Mouse (Mus musculus) liver, embryonic 13.5 days (tissue): ENCODE data around the gene Baiap2. TPM values are rescaled to one million over a fixed set of nuclear protein-coding genes. Genes with fewer than 3 reads are reported as not detected.

Experiments used
- ATAC-seq: fragments of 200-750 bp; cut with Nextera tagmentation; 2 replicates; pipeline ENCODE4 v1.8.0; 2017; ENCODE audit warnings: low read depth, mild to moderate bottlenecking, moderate number of reproducible peaks, moderate library complexity
- DNase-seq: peaks from one replicate; pipeline ENCODE4 v3.0.0; 2022
- H3K27ac ChIP-seq: fragments of 300-500 bp; sonication (generic); 2 replicates; pipeline ENCODE4 v1.5.1; 2015; ENCODE audit warnings: moderate library complexity, mild to moderate bottlenecking, inconsistent platforms
- H3K27me3 ChIP-seq: fragments of 300-500 bp; sonication (generic); 2 replicates; pipeline ENCODE4 v1.6.1; 2015; ENCODE audit warnings: mild to moderate bottlenecking, inconsistent platforms
- H3K36me3 ChIP-seq: fragments of 300-500 bp; sonication (generic); 2 replicates; pipeline ENCODE4 v1.6.1; 2015; ENCODE audit warnings: mild to moderate bottlenecking, inconsistent platforms
- H3K4me1 ChIP-seq: fragments of 300-500 bp; sonication (generic); replicated peaks from 2 replicates; pipeline ENCODE4 v1.6.1; 2015; ENCODE audit warnings: inconsistent platforms
- H3K4me2 ChIP-seq: fragments of 300-500 bp; sonication (generic); 2 replicates; pipeline ENCODE4 v1.6.1; 2015; ENCODE audit warnings: inconsistent platforms, mild to moderate bottlenecking, moderate library complexity
- H3K4me3 ChIP-seq: fragments of 300-500 bp; sonication (generic); replicated peaks from 2 replicates; pipeline ENCODE4 v1.5.1; 2015; ENCODE audit warnings: mild to moderate bottlenecking, inconsistent platforms
- H3K9ac ChIP-seq: fragments of 300-500 bp; sonication (generic); 2 replicates; pipeline ENCODE4 v1.6.1; 2015; ENCODE audit warnings: mild to moderate bottlenecking, inconsistent platforms
- H3K9me3 ChIP-seq: fragments of 300-500 bp; sonication (generic); replicated peaks from 2 replicates; pipeline ENCODE4 v1.6.1; 2016; ENCODE audit warnings: inconsistent platforms
- WGBS: fragments of 180-500 bp; shearing (Covaris S2); methylation state at CpG from one replicate; pipeline ENCODE4 v1.1.7; 2015; ENCODE audit not compliant: insufficient replicate concordance; 5-methylcytosine and 5-hydroxymethylcytosine counted together
- polyA plus RNA-seq: library from polyadenylated mRNA; unstranded; fragments of >200 nt; fragmentation: Nextera tagmentation; extraction: Ambion mirVana; gene quantifications from 2 replicates; pipeline ENCODE4 v1.2.1, GENCODE M21; 2015

Baiap2 gene
- polyA plus RNA-seq, 1 experiment from 2014 or later: 5.1 TPM

GRCm38 (mm10) chr11:119937216-119937615 is 5.3 kb upstream of the Baiap2 start:
- Histone ChIP-seq H3K27me3 (peaks cover 47% of the 10 kb centered on the region), H3K9me3 (no peaks in the 10 kb centered on the region), H3K36me3 (no peaks in the 10 kb centered on the region), H3K27ac (peak overlapping the region; percentile 20; the same call in 1 of the 2 replicates), H3K4me1 (peaks cover 70% of the 10 kb centered on the region), H3K4me2 (no peak overlapping the region), H3K9ac (no peak overlapping the region), H3K4me3 (no peak overlapping the region)
- no peak for ATAC-seq
- DNase-seq: no peak
- 45% methylated on average over 12 of the region's 12 CpGs for WGBS

DNA sequence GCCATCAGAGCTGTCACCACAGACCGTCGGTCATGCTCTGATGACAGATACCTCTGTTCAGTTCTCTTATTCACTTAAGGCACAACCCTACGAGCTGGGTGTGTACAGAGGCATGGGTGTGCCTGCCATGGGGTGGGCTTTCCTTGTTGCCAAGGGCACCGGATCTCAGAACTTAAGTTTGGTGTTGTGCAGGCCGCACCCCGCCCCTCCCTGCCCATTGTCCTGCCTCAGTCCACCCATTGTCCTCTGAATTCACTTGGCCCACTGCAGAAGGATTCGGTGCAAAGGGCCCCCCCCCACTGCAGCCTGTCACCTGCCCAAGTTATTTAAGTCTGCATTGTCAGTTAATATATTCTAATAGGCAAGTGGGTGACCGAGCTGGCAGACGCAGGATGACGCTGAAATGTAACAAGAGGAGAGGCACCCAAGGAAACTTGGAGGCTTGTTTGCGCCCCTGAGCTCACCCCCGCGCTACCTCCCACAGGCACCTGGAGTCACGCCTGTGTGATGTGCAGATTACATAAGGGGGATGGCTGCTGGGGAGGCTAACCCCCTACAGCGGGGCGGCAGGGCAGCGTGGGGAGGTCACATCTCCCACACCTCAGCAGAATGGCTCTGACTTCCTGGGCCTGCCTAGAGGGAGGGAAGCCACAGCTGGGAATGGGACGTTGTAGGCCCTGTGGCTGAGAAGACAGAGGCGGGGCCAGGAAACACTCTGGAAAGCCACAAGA is 4.6 kb upstream of the Baiap2 start:
- peaks cover 52% of the 10 kb centered on the region for H3K27me3 ChIP-seq
- H3K4me1 ChIP-seq: peaks cover 75% of the 10 kb centered on the region
- peak overlapping the region; percentile 76 for H3K27ac ChIP-seq
- no peak overlapping the region for H3K9ac ChIP-seq
- peak overlapping the region; percentile 41 for H3K4me2 ChIP-seq
- H3K9me3 ChIP-seq: no peaks in the 10 kb centered on the region
- H3K4me3 ChIP-seq: 0 out of 2 replicates have a peak overlapping the region, but pooled peaks have one; percentile 6
- ATAC-seq: no peak
- H3K36me3 ChIP-seq: no peaks in the 10 kb centered on the region
- 48% methylated on average over 19 of the region's 19 CpGs for WGBS
- no peak for DNase-seq

- ATAC-seq: no peak
- Histone ChIP-seq H3K4me1 (peaks cover 87% of the 10 kb centered on the region), H3K4me2 (peak overlapping the region; percentile 41), H3K27ac (peak overlapping the region; percentile 76), H3K9ac (no peak overlapping the region; the same call in 1 of the 2 replicates), H3K9me3 (no peaks in the 10 kb centered on the region), H3K4me3 (no peak overlapping the region; the same call in 1 of the 2 replicates), H3K27me3 (peaks cover 64% of the 10 kb centered on the region), H3K36me3 (no peaks in the 10 kb centered on the region)
- DNase-seq: no peak
- WGBS: 52% methylated on average over 8 of the region's 8 CpGs
Measured at GRCm38 (mm10) chr11:119939073-119939710, 3.4 kb upstream of the Baiap2 start.

GRCm38 (mm10) chr11:119939711-119940106 is 2.9 kb upstream of the Baiap2 start:
- no peak for ATAC-seq
- DNase-seq: no peak
- Histone ChIP-seq H3K27ac (peak overlapping the region; percentile 76), H3K4me2 (0 out of 2 replicates have a peak overlapping the region, but pooled peaks have one; percentile 41), H3K9me3 (no peaks in the 10 kb centered on the region), H3K27me3 (peaks cover 69% of the 10 kb centered on the region), H3K4me1 (peaks cover 91% of the 10 kb centered on the region), H3K4me3 (no peak overlapping the region), H3K9ac (no peak overlapping the region; the same call in 1 of the 2 replicates), H3K36me3 (no peaks in the 10 kb centered on the region)
- 46% methylated on average over 4 of the region's 4 CpGs for WGBS

- H3K27me3 ChIP-seq: peaks cover 74% of the 10 kb centered on the region
- no peak overlapping the region for H3K27ac ChIP-seq
- H3K4me1 ChIP-seq: peaks cover 92% of the 10 kb centered on the region
- no peaks in the 10 kb centered on the region for H3K9me3 ChIP-seq
- H3K9ac ChIP-seq: no peak overlapping the region
- no peak for ATAC-seq
- 64% methylated on average over 11 of the region's 11 CpGs for WGBS
- DNase-seq: no peak
- no peaks in the 10 kb centered on the region for H3K36me3 ChIP-seq
- H3K4me2 ChIP-seq: no peak overlapping the region
- no peak overlapping the region for H3K4me3 ChIP-seq
Measured at GRCm38 (mm10) chr11:119940142-119940541, 2.4 kb upstream of the Baiap2 start.

GRCm38 (mm10) chr11:119941794-119942193 is 769 bp upstream of the Baiap2 start:
- ATAC-seq: no peak
- H3K27ac ChIP-seq: no peak overlapping the region
- no peaks in the 10 kb centered on the region for H3K36me3 ChIP-seq
- H3K27me3 ChIP-seq: peaks cover 81% of the 10 kb centered on the region
- H3K9ac ChIP-seq: no peak overlapping the region; the same call in 1 of the 2 replicates
- peak overlapping the region; percentile 94 for H3K4me2 ChIP-seq
- peak overlapping the region; percentile 69 for H3K4me3 ChIP-seq
- peaks cover 90% of the 10 kb centered on the region for H3K4me1 ChIP-seq
- DNase-seq: no peak
- no peaks in the 10 kb centered on the region for H3K9me3 ChIP-seq
- WGBS: 15% methylated on average over 8 of the region's 8 CpGs

GRCm38 (mm10) chr11:119942201-119942726 is 299 bp upstream of the Baiap2 start:
- Histone ChIP-seq H3K36me3 (no peaks in the 10 kb centered on the region), H3K4me1 (peaks cover 88% of the 10 kb centered on the region), H3K9ac (peak overlapping the region; percentile 65), H3K4me2 (peak overlapping the region; percentile 94), H3K9me3 (no peaks in the 10 kb centered on the region), H3K4me3 (peak overlapping the region; percentile 69), H3K27me3 (peaks cover 80% of the 10 kb centered on the region), H3K27ac (peak overlapping the region; percentile 63)
- ATAC-seq (peak; percentile 24), DNase-seq (no peak)
- WGBS: 1% methylated on average over 42 of the region's 43 CpGs

- Histone ChIP-seq H3K27ac (peak overlapping the region; percentile 50), H3K27me3 (peaks cover 68% of the 10 kb centered on the region), H3K4me1 (peaks cover 84% of the 10 kb centered on the region), H3K36me3 (no peaks in the 10 kb centered on the region), H3K4me3 (peak overlapping the region; percentile 69), H3K4me2 (peak overlapping the region; percentile 94), H3K9ac (peak overlapping the region; percentile 71), H3K9me3 (no peaks in the 10 kb centered on the region)
- 3% methylated on average over 32 of the region's 32 CpGs for WGBS
- DNase-seq (no peak), ATAC-seq (no peak)
Measured at GRCm38 (mm10) chr11:119943428-119943988, 945 bp downstream of the Baiap2 start.

DNA sequence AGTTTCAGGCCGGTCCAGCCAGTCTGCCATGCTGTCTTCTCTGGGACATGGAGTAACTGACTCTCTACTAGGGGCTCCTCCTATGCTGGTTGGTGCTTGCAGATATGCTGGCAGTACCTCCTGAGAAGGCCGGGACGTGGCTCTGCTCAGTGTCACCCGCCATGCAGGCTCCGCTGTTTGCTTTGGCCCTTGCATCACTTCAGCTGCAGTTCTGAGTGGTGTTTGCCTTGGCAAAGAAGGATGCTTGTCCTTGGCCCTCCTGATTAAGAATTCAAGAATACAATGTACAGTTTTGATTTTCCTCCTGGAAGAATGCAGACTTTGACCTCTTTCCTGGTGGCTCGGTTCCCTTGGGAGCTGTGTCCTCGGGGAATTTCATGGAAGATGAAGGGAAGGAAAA is 2.8 kb downstream of the Baiap2 start:
- peak overlapping the region; percentile 94 for H3K4me2 ChIP-seq
- no peaks in the 10 kb centered on the region for H3K36me3 ChIP-seq
- ATAC-seq (no peak), DNase-seq (no peak)
- H3K4me1 ChIP-seq: peaks cover 74% of the 10 kb centered on the region
- no peaks in the 10 kb centered on the region for H3K9me3 ChIP-seq
- H3K27ac ChIP-seq: no peak overlapping the region
- H3K4me3 ChIP-seq: no peak overlapping the region
- H3K9ac ChIP-seq: no peak overlapping the region
- peaks cover 51% of the 10 kb centered on the region for H3K27me3 ChIP-seq
- WGBS: 68% methylated on average over 7 of the region's 7 CpGs

- Histone ChIP-seq H3K9me3 (no peaks in the 10 kb centered on the region), H3K27me3 (peaks cover 32% of the 10 kb centered on the region), H3K9ac (no peak overlapping the region), H3K27ac (peak overlapping the region; percentile 40; the same call in 1 of the 2 replicates), H3K4me1 (peaks cover 69% of the 10 kb centered on the region), H3K36me3 (no peaks in the 10 kb centered on the region), H3K4me2 (no peak overlapping the region), H3K4me3 (no peak overlapping the region)
- no peak for DNase-seq
- WGBS: 89% methylated on average over 1 of the region's 1 CpGs
- no peak; the same call in 1 of the 2 replicates for ATAC-seq
Measured at GRCm38 (mm10) chr11:119947426-119947825, 4.9 kb downstream of the Baiap2 start.

- Histone ChIP-seq H3K9me3 (no peaks in the 10 kb centered on the region), H3K4me1 (peaks cover 71% of the 10 kb centered on the region), H3K27ac (peak overlapping the region; percentile 40), H3K36me3 (no peaks in the 10 kb centered on the region), H3K4me2 (no peak overlapping the region), H3K4me3 (no peak overlapping the region), H3K27me3 (peaks cover 30% of the 10 kb centered on the region), H3K9ac (no peak overlapping the region)
- WGBS: 30% methylated on average over 2 of the region's 2 CpGs
- ATAC-seq (no peak), DNase-seq (no peak)
Measured at GRCm38 (mm10) chr11:119947897-119948296, 5.3 kb downstream of the Baiap2 start.
